Mouse (Mus musculus) E14TG2a.4 (cell line): ENCODE results near the gene Gga1.

ENCODE experiments used
- CTCF ChIP-seq: conservative IDR thresholded peaks from 2 replicates; pipeline ENCODE4 v1.5.1; 2014; ENCODE audit warnings: low read length
- NANOG ChIP-seq: IDR thresholded peaks from 2 replicates; pipeline ENCODE4 v1.6.1; 2014; ENCODE audit warnings: borderline replicate concordance, low read length, mixed read lengths

GRCm38 (mm10) chr15:78869775-78870174 lies 7.2 kb upstream of the Gga1 start:
- TF ChIP-seq CTCF: peak; percentile 99
- TF ChIP-seq NANOG: no peak
